Mouse (Mus musculus): ENCODE measurements around the gene Tnni1. TPM values are rescaled to one million over a fixed set of nuclear protein-coding genes. Genes with fewer than 3 reads are reported as not detected.
A peak's percentile ranks its signal among the peaks of the same experiment; 100 is the strongest.

Tnni1 gene
- 3,693 and 4,133 TPM in 2 replicates for polyA plus RNA-seq (2015; fragmentation: Nextera tagmentation; extraction: Ambion mirVana)

DNA sequence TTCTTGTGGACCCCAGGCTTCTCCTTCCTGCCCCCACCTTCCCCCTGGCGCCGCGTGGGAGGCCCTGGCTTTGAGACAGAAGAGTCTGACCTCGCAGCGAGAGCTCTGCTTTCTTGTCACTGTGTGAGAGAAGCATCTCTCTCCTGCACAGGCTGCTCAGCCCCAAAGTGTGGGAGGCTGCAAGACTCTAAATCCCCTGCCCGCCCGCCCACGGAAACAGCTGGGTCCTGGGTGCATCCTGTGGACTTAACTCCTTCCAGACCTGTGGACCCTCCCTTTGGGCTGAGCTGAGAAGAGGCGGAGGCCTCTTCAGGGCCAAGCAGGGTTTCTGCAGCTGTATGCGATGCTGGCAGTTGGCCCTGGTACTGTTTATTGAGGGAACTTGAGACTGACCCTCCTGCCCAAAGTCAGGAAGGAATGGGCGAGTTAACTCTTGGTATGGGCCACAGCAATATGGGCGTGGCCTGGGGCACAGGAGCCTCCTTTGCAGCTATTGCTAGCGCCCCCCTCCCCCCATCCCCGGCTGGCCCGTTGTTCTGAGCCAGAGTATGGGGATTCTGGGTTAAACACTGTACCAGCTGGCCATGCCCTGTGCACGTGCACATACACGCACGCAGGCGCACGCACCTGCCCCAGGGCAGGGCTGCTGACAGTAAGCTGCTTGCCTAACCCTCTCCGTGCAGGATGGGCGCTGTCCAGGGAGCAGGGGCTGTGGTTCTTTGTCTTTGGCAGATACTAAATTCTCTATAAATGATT is at the start of gene Tnni1:
TSS of gene Tnni1 (plus strand) at position 655 of the 756 bp plus-strand sequence.
- Histone ChIP-seq H3K36me3 (no peaks in the 10 kb centered on the region), H3K9me3 (replicated peaks) (no peaks in the 10 kb centered on the region), H3K4me1 (replicated peaks) (peaks cover 36% of the 10 kb centered on the region), H3K27ac (peak within 1 kb of the TSS; percentile 70), H3K4me3 (no peak within 1 kb of the TSS), H3K4me2 (peak within 1 kb of the TSS; percentile 20), H3K27me3 (0 out of 2 replicates have a peak, but pooled peaks cover 3% of the 10 kb centered on the region), H3K9ac (no peak within 1 kb of the TSS)
- WGBS = 20% methylated on average over 22 of the region's 22 CpGs
- ATAC-seq (replicated peaks; ENCODE audit: insufficient number of reproducible peaks, insufficient read depth, low FRiP score, low read depth) = peak; percentile 54

DNA sequence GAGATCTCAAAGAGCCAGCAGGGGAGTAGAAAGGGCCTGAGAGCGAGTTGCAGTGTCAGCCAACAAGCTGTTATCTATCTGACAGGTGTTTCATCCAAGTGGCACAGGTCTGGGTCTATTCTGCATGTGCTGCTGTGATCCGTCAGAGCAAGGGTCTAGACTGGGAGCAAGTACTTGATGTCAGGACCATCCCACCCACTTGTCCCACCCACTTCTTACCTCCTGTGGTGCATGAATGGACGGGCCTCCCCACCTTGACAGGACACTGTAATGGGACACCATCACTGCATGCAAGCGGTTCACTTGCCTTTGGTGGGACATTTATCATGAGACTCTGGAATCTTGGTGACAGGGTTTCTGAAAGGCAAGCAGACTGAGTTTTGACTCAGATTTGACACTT is 49.4 kb upstream of the Tnni1 start:
- Histone ChIP-seq H3K9ac (peak overlapping the region; percentile 80), H3K4me2 (peak overlapping the region; percentile 78), H3K4me3 (peak overlapping the region; percentile 70), H3K4me1 (replicated peaks) (peaks cover 67% of the 10 kb centered on the region), H3K36me3 (no peaks in the 10 kb centered on the region), H3K9me3 (replicated peaks) (no peaks in the 10 kb centered on the region), H3K27me3 (no peaks in the 10 kb centered on the region), H3K27ac (peak overlapping the region; percentile 93)
- 9% methylated on average over 4 of the region's 4 CpGs for WGBS
- no peak for ATAC-seq (replicated peaks; ENCODE audit: insufficient number of reproducible peaks, insufficient read depth, low FRiP score, low read depth)

DNA sequence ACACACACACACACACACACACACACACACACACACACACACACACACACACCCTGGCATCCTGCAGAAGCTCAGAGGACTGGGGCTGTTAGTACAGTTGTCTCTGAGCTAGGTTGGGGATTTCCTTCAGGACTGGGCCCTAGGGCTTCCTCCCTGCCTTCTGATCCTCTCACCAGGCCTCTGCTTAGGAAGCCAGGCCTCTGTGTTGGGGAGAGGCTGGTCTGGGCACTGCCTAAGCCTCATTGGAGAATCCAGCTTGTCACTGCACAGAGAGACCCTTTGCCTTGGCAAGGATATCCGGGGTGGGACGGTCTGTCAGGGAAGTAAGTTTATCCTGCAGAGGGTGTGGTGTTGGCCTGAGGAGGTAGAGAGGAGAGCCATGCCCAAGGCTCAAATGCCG is 48.9 kb upstream of the Tnni1 start:
- H3K9ac ChIP-seq = peak overlapping the region; percentile 80
- ATAC-seq (replicated peaks; ENCODE audit: insufficient number of reproducible peaks, insufficient read depth, low FRiP score, low read depth) = peak; percentile 15; the same call in 1 of the 2 replicates
- peak overlapping the region; percentile 70 for H3K4me3 ChIP-seq
- H3K27ac ChIP-seq = peak overlapping the region; percentile 93
- H3K36me3 ChIP-seq = no peaks in the 10 kb centered on the region
- H3K4me1 ChIP-seq (replicated peaks) = peaks cover 72% of the 10 kb centered on the region
- WGBS = 10% methylated on average over 3 of the region's 3 CpGs
- no peaks in the 10 kb centered on the region for H3K9me3 ChIP-seq (replicated peaks)
- H3K4me2 ChIP-seq = peak overlapping the region; percentile 78
- H3K27me3 ChIP-seq = no peaks in the 10 kb centered on the region

DNA sequence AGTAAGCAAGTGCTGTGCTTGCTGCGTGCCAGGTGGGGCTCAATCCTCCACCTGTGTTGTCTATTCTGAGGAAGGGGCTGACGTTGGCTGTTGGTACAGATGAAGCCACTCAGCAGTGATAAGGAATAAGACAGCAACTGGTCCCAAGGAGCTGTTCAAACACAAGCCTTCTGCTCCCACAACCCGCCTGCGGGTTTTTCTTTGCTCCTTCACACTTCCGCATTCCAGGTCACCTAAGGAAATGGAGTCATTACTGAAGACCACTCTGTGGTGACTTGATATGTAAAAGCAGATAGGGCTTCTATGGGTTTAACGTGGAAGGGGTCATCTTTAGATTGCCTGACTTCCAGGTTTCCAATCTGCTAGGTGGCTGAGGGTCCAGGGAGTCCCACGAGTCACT is 47.8 kb upstream of the Tnni1 start:
- ATAC-seq (replicated peaks; ENCODE audit: insufficient number of reproducible peaks, insufficient read depth, low FRiP score, low read depth) = no peak
- Histone ChIP-seq H3K9ac (peak overlapping the region; percentile 80; the same call in 1 of the 2 replicates), H3K4me3 (peak overlapping the region; percentile 70), H3K27me3 (no peaks in the 10 kb centered on the region), H3K4me2 (peak overlapping the region; percentile 78), H3K36me3 (no peaks in the 10 kb centered on the region), H3K4me1 (replicated peaks) (peaks cover 75% of the 10 kb centered on the region), H3K27ac (peak overlapping the region; percentile 93), H3K9me3 (replicated peaks) (no peaks in the 10 kb centered on the region)
- WGBS = 16% methylated on average over 7 of the region's 7 CpGs

DNA sequence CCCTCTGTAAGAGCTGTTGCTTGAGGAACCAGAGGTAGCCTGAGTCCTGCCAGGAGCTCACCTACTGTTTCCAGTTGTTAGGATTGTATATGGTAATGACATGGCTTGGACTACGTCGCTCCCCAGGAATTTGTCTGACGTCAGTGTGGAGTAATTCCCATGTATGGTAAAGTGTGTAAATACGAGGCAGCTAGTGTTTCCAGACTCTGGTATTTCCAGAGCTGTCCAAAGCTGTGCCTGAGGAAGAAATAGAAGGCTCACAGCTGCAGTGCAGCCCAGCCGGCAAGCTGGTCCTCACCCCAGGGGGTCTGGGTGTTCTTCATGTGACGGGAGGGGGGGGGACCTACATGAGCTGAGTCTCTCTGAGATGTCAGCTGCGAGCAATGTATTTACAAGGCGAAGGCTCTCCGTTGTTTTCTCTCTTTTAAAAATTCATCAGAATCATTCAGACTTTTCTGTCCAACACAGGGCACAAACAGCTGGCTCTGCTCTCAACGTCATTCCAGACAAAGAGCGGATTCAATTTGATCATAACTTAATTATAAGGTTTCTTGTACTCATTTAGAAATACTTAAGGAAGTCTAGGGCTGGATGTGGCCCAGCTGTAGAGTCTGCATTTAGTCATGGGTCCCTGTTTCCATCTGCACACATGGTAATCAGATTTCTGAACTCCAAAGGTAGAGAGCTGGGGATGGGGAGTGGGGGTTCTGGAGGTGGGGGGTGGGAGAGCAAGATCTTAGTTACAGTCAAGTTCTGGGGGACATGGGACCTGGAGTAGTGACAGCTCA is 47.1 kb upstream of the Tnni1 start:
- Histone ChIP-seq H3K27ac (peak overlapping the region; percentile 93), H3K4me3 (peak overlapping the region; percentile 70), H3K9me3 (replicated peaks) (no peaks in the 10 kb centered on the region), H3K4me1 (replicated peaks) (peaks cover 79% of the 10 kb centered on the region), H3K4me2 (peak overlapping the region; percentile 78), H3K36me3 (no peaks in the 10 kb centered on the region), H3K9ac (peak overlapping the region; percentile 32), H3K27me3 (no peaks in the 10 kb centered on the region)
- peak; percentile 65 for ATAC-seq (replicated peaks; ENCODE audit: insufficient number of reproducible peaks, insufficient read depth, low FRiP score, low read depth)
- WGBS = 21% methylated on average over 11 of the region's 11 CpGs

DNA sequence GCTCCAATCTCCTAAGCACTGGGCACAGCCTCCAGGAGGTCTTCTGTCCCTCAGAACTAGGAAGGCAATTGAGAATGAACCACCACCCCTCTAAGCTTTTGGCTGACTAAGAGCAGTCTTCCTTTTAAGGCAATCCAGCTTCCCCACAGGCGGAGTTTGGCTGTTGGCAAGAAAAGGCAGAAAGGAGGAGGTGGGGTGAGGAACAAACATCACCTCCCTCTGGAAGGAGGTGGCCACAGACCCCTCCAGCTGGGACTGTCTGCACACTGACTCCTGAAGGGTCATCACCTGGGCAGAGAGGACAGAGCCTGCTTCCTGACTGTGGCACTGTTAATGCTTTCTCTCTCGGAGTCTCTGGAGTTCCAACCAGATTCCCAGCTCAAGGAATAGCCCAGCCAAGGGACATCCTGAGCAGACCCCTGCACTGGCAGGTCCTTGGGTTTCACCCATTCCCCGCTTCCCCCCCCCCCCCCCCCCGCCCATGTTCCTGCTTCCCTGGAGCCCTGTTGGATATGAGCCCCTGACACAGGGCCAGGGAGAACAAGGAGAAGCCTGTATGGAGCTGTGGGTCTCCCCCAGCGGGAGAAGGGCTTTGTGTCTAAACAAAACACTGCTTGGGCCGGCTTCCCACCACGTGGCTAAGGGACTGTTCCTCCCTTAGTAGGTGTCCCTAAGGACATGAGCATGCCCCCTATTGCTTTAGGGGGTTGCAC is 44.9 kb upstream of the Tnni1 start:
- no peaks in the 10 kb centered on the region for H3K9me3 ChIP-seq (replicated peaks)
- 18% methylated on average over 6 of the region's 7 CpGs for WGBS
- H3K4me3 ChIP-seq = no peak overlapping the region
- no peaks in the 10 kb centered on the region for H3K27me3 ChIP-seq
- H3K4me1 ChIP-seq (replicated peaks) = peaks cover 89% of the 10 kb centered on the region
- H3K4me2 ChIP-seq = peak overlapping the region; percentile 38
- ATAC-seq (replicated peaks; ENCODE audit: insufficient number of reproducible peaks, insufficient read depth, low FRiP score, low read depth) = 0 out of 2 replicates have a peak, but pooled peaks have one; percentile 16
- peak overlapping the region; percentile 24 for H3K9ac ChIP-seq
- H3K36me3 ChIP-seq = no peaks in the 10 kb centered on the region
- H3K27ac ChIP-seq = peak overlapping the region; percentile 93

DNA sequence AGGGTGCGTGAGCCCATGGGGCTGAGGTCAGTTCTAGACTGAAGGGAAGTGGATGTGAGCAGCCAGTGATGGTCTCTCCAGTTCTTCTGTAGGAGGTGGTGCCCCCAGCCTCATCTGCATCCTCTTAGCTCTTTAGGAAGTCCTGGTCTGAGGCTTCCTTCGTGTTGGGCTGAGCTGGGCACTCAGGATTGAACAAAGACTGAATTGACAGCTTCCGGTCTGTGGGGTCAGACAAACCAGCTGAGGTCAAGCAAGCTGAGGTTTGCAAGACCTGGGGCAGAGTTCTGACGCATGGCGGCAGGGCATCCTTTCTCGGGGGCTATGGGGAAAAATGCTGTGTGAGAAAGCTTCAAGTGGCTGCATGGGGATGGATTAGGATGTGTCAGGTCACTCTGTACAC is 43.8 kb upstream of the Tnni1 start:
- no peaks in the 10 kb centered on the region for H3K36me3 ChIP-seq
- H3K27ac ChIP-seq = peak overlapping the region; percentile 93
- H3K4me1 ChIP-seq (replicated peaks) = peaks cover 92% of the 10 kb centered on the region
- WGBS = 41% methylated on average over 6 of the region's 6 CpGs
- no peak overlapping the region for H3K4me3 ChIP-seq
- H3K9me3 ChIP-seq (replicated peaks) = no peaks in the 10 kb centered on the region
- ATAC-seq (replicated peaks; ENCODE audit: insufficient number of reproducible peaks, insufficient read depth, low FRiP score, low read depth) = no peak
- H3K9ac ChIP-seq = peak overlapping the region; percentile 24
- H3K4me2 ChIP-seq = peak overlapping the region; percentile 38
- no peaks in the 10 kb centered on the region for H3K27me3 ChIP-seq

DNA sequence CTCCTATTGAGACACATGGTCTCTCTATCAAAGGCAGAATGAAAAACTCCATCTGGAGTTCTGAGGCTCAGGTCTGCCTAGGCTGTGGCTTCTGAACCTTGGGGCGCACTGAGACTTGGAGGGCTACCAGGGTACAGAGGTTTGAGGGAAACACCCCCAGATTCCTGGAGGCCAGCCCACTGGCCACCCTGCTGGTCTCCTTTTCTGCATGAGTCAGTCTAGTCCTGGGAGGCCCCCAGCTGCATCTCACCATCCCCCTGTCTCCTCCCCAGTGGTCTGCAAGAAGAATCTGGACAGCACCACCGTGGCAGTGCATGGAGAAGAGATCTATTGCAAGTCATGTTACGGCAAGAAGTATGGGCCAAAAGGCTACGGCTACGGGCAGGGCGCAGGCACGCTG is 34.2 kb upstream of the Tnni1 start:
- H3K4me3 ChIP-seq = no peak overlapping the region
- peaks cover 47% of the 10 kb centered on the region for H3K36me3 ChIP-seq

DNA sequence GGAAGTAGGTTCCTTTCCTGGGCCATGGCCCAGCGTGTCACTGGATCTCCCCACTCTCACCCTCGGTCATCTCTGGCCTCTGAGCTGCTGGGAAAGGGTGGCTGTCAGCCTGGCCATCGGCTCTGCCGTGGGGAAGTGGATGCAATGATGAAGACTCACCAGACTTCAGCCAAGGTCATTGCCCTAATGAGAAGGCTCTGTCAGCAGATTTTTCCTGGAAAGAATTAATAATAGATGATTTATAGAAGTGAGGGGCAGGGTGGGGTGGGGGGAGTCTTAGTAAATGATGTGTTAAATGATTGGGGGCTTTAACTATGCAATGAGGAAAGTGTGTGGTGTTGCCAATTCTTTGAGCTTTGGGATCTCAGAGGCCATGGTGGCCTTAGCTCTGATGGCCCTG is 33.0 kb upstream of the Tnni1 start:
- H3K27ac ChIP-seq = no peak overlapping the region

More for the DNA sequence above, 34.2 kb upstream of the Tnni1 start:
- ATAC-seq (replicated peaks; ENCODE audit: insufficient number of reproducible peaks, insufficient read depth, low FRiP score, low read depth) = no peak
- H3K4me1 ChIP-seq (replicated peaks) = peaks cover 43% of the 10 kb centered on the region
- no peak overlapping the region for H3K27ac ChIP-seq
- H3K9ac ChIP-seq = no peak overlapping the region
- WGBS = 81% methylated on average over 7 of the region's 7 CpGs
- H3K9me3 ChIP-seq (replicated peaks) = no peaks in the 10 kb centered on the region
- H3K4me2 ChIP-seq = no peak overlapping the region
- H3K27me3 ChIP-seq = no peaks in the 10 kb centered on the region

DNA sequence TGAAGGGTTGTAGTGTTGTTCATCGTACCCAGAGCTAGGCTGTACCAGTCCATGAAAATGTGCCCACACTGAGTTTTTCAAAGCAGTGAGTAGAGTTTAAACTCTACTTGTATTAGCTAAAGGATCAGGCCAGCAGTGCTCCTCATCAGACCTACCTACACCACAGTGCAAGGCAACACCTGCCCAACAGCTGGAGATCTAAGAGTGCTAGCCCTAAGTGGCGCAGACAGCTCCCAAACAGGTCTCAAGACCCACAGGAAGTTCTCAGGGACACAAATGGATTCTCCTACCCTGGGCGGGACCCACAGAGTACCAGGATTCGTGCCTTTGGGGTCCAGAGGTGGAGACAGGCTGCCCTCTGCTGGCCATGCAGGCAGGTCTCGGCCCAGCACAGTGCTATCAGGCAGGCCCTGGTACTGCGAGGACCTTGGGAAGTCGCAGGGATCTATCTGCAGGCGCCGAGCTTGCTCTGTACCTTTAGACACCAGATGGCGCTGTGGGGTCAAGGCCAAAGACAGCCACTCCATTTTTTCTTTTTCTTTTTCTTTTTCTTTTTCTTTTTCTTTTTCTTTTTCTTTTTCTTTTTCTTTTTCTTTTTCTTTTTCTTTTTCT is 26.4 kb upstream of the Tnni1 start:
- 10% methylated on average over 10 of the region's 10 CpGs for WGBS
- peak; percentile 94 for ATAC-seq (replicated peaks; ENCODE audit: insufficient number of reproducible peaks, insufficient read depth, low FRiP score, low read depth)

More for the DNA sequence above, 33.0 kb upstream of the Tnni1 start:
- no peak for ATAC-seq (replicated peaks; ENCODE audit: insufficient number of reproducible peaks, insufficient read depth, low FRiP score, low read depth)
- H3K27me3 ChIP-seq = no peaks in the 10 kb centered on the region
- H3K9ac ChIP-seq = no peak overlapping the region
- peaks cover 59% of the 10 kb centered on the region for H3K36me3 ChIP-seq
- H3K9me3 ChIP-seq (replicated peaks) = no peaks in the 10 kb centered on the region
- H3K4me1 ChIP-seq (replicated peaks) = peaks cover 30% of the 10 kb centered on the region
- no peak overlapping the region for H3K4me2 ChIP-seq
- WGBS = 65% methylated on average over 4 of the region's 4 CpGs
- no peak overlapping the region for H3K4me3 ChIP-seq

More for the DNA sequence above, 26.4 kb upstream of the Tnni1 start:
- H3K4me2 ChIP-seq = no peak overlapping the region
- H3K9me3 ChIP-seq (replicated peaks) = no peaks in the 10 kb centered on the region
- no peak overlapping the region for H3K9ac ChIP-seq
- peaks cover 20% of the 10 kb centered on the region for H3K4me1 ChIP-seq (replicated peaks)
- H3K4me3 ChIP-seq = no peak overlapping the region
- no peaks in the 10 kb centered on the region for H3K27me3 ChIP-seq
- H3K36me3 ChIP-seq = peaks cover 44% of the 10 kb centered on the region
- H3K27ac ChIP-seq = peak overlapping the region; percentile 64

Measured in heart, embryonic 15.5 days (tissue).